Mouse (Mus musculus) CH12F3 (cell line): ENCODE data around the gene Rnf216.

ENCODE experiments used
- in situ Hi-C: fragments of 300-500 bp; cut with MboI; formaldehyde crosslinking; loops from 2 replicates; pipeline ENCODE4 v1.14.3; 2020; ENCODE audit warnings: low sequenced_read_pairs

Gene Rnf216

GRCm38 (mm10) chr5:142963003-142963704 is 149.6 kb downstream of the Rnf216 start:
- in situ Hi-C loops: no loop called here

GRCm38 (mm10) chr5:142962444-142962961 is 150.3 kb downstream of the Rnf216 start:
- in situ Hi-C loops: no loop called here

- in situ Hi-C loops: no loop called here
Measured at GRCm38 (mm10) chr5:142961881-142962443, 150.8 kb downstream of the Rnf216 start.

- in situ Hi-C loops: no loop called here
Measured at GRCm38 (mm10) chr5:142961398-142961880, 151.4 kb downstream of the Rnf216 start.

- in situ Hi-C loops: no loop called here
Measured at GRCm38 (mm10) chr5:142960775-142961271, 152.0 kb downstream of the Rnf216 start.

GRCm38 (mm10) chr5:142959576-142960556 is 152.9 kb downstream of the Rnf216 start, which contains the start of gene Fscn1:
Gene Fscn1 (plus strand): TSS chr5:142960343.
- in situ Hi-C loops: no loop called here

- in situ Hi-C loops: no loop called here
Measured at GRCm38 (mm10) chr5:142959156-142959555, 153.6 kb downstream of the Rnf216 start.

- in situ Hi-C loops: no loop called here
Measured at GRCm38 (mm10) chr5:142958464-142958863, 154.3 kb downstream of the Rnf216 start.

GRCm38 (mm10) chr5:142956956-142957703 is 155.7 kb downstream of the Rnf216 start:
- in situ Hi-C loops: no loop called here

GRCm38 (mm10) chr5:142953641-142954040 is 159.2 kb downstream of the Rnf216 start:
- in situ Hi-C loops: no loop called here

- in situ Hi-C loops: no loop called here
Measured at GRCm38 (mm10) chr5:142950405-142950804, 162.4 kb downstream of the Rnf216 start.

GRCm38 (mm10) chr5:142949580-142949979 is 163.2 kb downstream of the Rnf216 start:
- in situ Hi-C loops: no loop called here

- in situ Hi-C loops: no loop called here
Measured at GRCm38 (mm10) chr5:142947460-142947859, 165.3 kb downstream of the Rnf216 start.

GRCm38 (mm10) chr5:142944979-142945682 is 167.7 kb downstream of the Rnf216 start:
- in situ Hi-C loops: no loop called here
